Mouse (Mus musculus) inflammation-experienced regulatory T-cells, adult 16 weeks (primary cell): ENCODE results near the gene Sephs1. TPM values are rescaled to one million over a fixed set of nuclear protein-coding genes. Genes with fewer than 3 reads are reported as not detected.

Experiments used
- polyA plus RNA-seq: library from polyadenylated mRNA; unstranded; fragments of 100-300 nt; shearing (Covaris generic); gene quantifications from one replicate; pipeline ENCODE4 v1.2.1, GENCODE M21; 2017

Gene Sephs1
- 30.4 TPM for polyA plus RNA-seq

DNA sequence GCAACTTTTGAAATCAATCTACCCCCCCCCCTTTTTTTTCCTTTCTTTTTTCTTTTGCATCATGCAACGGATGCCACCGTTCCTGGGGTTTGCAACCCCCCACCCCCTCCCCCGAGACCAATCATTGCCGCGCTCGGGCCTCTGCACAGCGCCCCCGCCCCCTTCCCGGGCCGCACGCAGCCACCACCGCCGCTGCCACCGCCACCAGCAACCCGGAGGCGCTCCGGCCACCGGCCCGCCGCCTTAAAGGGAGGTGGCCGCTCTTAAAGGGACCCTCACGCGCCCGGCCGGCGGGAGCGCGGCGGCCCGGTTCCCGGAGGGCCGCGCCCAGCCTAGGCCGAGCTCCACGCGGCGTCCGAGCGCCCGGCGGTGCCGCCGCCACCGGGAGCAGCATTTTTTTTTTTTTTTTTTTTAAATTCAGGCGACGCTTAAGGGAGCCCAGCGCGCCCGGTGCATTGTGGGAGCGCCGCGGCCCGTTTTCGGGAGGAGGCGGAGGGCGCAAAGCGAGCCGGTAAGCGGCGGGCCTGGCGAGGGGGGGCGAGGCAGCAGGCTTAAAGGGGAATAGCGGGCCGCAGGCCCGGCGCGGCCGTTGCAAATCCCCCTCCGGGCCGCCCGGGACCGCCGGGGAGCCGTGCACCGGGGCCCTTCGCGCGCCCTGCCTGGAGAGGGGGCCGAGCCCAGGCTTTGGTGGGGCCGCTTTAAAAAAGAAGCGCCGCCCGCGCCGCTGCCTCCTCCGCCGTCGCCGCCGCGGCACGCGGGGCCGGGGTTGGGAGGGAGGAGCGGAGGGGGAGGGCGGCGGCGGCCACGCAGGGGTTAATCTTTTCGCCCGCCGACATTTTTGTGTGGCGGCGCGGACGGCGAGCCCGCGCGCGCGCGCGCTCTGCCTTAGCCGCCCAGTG is at the start of gene Sephs1:
Gene Sephs1 (plus strand): TSS at position 215 of the 899 bp plus-strand sequence.

DNA sequence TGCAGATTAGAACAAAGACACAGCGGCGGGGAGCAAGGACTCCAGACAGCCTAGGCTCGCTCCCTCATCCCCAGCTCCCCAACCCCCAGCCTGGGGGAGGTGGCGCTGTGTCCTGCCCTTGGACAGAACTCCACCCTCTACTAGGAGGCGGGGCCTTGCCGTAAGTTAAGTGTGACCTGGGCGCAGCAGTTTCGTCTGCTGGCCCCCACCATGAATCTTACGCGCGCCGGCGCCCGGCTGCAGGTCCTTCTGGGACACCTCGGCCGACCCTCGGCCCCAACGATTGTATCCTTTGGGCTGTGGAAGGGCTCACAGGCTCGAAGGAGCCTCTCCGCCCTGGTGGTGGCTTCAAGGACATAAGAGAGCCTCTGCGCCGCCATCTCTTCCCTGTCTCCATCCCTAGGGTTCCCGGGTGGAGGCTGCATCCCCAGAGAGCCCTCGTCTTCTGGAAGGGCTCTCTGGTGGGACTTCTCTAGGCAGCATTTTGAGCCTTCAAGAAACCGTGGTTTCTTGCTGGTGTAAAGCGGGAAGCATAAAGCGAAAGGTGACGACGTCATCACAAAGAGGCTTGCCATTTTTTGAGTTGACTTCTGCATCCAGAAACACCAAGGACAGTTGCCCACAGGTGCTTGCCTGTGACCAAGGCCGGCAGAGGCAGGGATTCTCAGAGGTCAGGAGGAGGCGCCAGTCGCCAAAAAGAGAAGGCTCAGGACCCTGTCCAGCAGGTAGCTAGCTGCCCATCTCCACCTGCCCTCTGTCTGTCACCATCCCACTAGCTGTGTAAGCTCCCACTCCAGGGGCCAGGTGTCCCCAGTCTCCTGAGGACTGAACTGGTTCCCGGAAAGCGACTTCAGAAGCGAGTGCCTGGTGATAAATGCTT is 37.7 kb downstream of the Sephs1 start, which contains the start of gene Phyh:
Gene Phyh (plus strand): TSS at position 160 of the 880 bp plus-strand sequence.

Other genes with a start within 250 kb of the Sephs1 start
- gene Prpf18, start 229.5 kb upstream of the Sephs1 start, polyA plus RNA-seq: 88.7 TPM
- not detected for gene Bend7, start 163.7 kb upstream of the Sephs1 start, polyA plus RNA-seq
- gene Phyh, start 37.5 kb downstream of the Sephs1 start, polyA plus RNA-seq: 101 TPM
- gene Ucma, start 94.6 kb downstream of the Sephs1 start, polyA plus RNA-seq: not detected
- 3.3 TPM for gene Mcm10, start 131.2 kb downstream of the Sephs1 start, polyA plus RNA-seq
- gene Optn, start 182.5 kb downstream of the Sephs1 start, polyA plus RNA-seq: 2.3 TPM